Mouse (Mus musculus) ES-E14 (cell line): ENCODE results near the gene Elf1. TPM values are rescaled to one million over a fixed set of nuclear protein-coding genes. Genes with fewer than 3 reads are reported as not detected.

Experiments
- DNase-seq: peaks from one replicate; pipeline ENCODE4 v3.0.0-alpha.2; 2013; ENCODE audit warnings: low read depth, low spot score
- H3K27ac ChIP-seq: 2 replicates; pipeline ENCODE4 v1.5.1; 2012; ENCODE audit warnings: low read depth, mild to moderate bottlenecking, low read length, moderate library complexity, mixed read lengths; ENCODE audit not compliant: poor library complexity, insufficient read depth, severe bottlenecking
- H3K36me3 ChIP-seq: 2 replicates; pipeline ENCODE4 v1.6.1; 2012; ENCODE audit warnings: mild to moderate bottlenecking, low read length, moderate library complexity, mixed read lengths; ENCODE audit not compliant: control insufficient read depth, poor library complexity, insufficient read depth, severe bottlenecking
- H3K4me1 ChIP-seq, 2 experiments: fragments of 150-350 bp in 1 of 2; sonication (generic) in 1 of 2; 2 replicates each; pipeline ENCODE4 v1.6.1; 2012; ENCODE audit warnings: low read length in 2 of 2, mild to moderate bottlenecking in 1 of 2, mixed read lengths in 1 of 2; ENCODE audit not compliant: control insufficient read depth in 2 of 2, insufficient read depth in 2 of 2, poor library complexity in 1 of 2
- H3K4me3 ChIP-seq, 2 experiments: fragments of 150-350 bp in 1 of 2; sonication (generic) in 1 of 2; 2 replicates each; pipeline ENCODE4 v1.5.1; 2012; ENCODE audit warnings: low read length in 2 of 2, low read depth in 1 of 2, mild to moderate bottlenecking in 1 of 2, mixed read lengths in 1 of 2; ENCODE audit not compliant: insufficient read depth in 1 of 2, poor library complexity in 1 of 2, severe bottlenecking in 1 of 2
- H3K9ac ChIP-seq: 2 replicates; pipeline ENCODE4 v1.6.1; 2012; ENCODE audit warnings: low read depth, mild to moderate bottlenecking, low read length, mixed read lengths; ENCODE audit not compliant: poor library complexity, insufficient read depth, severe bottlenecking
- H3K9me3 ChIP-seq: fragments of 150-350 bp; sonication (generic); 2 replicates; pipeline ENCODE4 v1.6.1; 2012; ENCODE audit warnings: low read depth, mild to moderate bottlenecking, low read length; ENCODE audit not compliant: control insufficient read depth, insufficient read depth
- CHD2 ChIP-seq: IDR thresholded peaks from 2 replicates; pipeline ENCODE4 v1.6.1; 2014; ENCODE audit warnings: mild to moderate bottlenecking, low read depth, low read length, inconsistent platforms
- HCFC1 ChIP-seq: IDR thresholded peaks from 2 replicates; pipeline ENCODE4 v1.6.1; 2012; ENCODE audit warnings: low read length, inconsistent platforms, borderline replicate concordance; ENCODE audit not compliant: insufficient read depth
- MAFK ChIP-seq: IDR thresholded peaks from 2 replicates; pipeline ENCODE4 v1.6.1; 2014; ENCODE audit warnings: mild to moderate bottlenecking, low read depth, low read length, inconsistent platforms; ENCODE audit not compliant: insufficient read depth
- ZC3H11A ChIP-seq: IDR thresholded peaks from 2 replicates; pipeline ENCODE4 v1.6.1; 2012; ENCODE audit warnings: low read depth, mild to moderate bottlenecking, inconsistent platforms, low read length, borderline replicate concordance
- ZNF384 ChIP-seq: IDR thresholded peaks from 2 replicates; pipeline ENCODE4 v1.6.1; 2012; ENCODE audit warnings: low read depth, low read length, inconsistent platforms
- in situ Hi-C, 2 experiments: fragments of 600-800 bp; cut with MboI; formaldehyde crosslinking; loops; one replicate each; pipeline ENCODE4 v1.15.1; 2025; ENCODE audit warnings: low sequenced_read_pairs in 2 of 2, inconsistent platforms in 1 of 2; ENCODE audit not compliant: unreplicated experiment in 2 of 2
- total RNA-seq: library from RNA; depleted of rRNA; stranded (reverse); fragments of 300-350 nt; gene quantifications from 2 replicates; pipeline ENCODE4 v1.2.3, GENCODE M21; 2012; rRNA removed

The Elf1 gene
- total RNA-seq, 1 experiment: 4.4 TPM

DNA sequence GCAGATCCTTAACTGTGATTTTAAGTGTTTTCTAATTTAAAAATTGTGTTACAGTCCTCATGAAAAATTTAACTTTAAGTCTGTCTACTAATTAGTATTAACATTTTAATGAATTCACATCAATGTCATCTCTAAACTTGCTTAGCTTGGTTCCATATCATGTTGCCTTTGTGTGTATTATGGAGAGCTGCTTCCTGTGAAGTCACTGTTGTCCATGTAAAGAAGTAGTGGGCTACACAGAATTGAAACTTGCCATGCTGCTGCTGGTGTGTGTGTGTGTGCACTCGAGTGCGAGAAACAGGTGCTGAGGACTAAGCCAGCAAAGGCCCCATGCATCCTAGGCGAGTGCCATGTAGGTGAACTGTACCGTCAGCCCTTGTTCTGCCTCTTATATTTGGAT lies 126.4 kb downstream of the Elf1 start:
- no peak overlapping the region for H3K9ac ChIP-seq
- H3K36me3 ChIP-seq: peaks cover 39% of the 10 kb centered on the region
- H3K9me3 ChIP-seq: no peaks in the 10 kb centered on the region
- no peak for DNase-seq
- H3K4me3 ChIP-seq: no peak overlapping the region
- no peak overlapping the region for H3K27ac ChIP-seq
- no peak for TF ChIP-seq HCFC1
- TF ChIP-seq MAFK: no peak
- no peak for TF ChIP-seq ZNF384
- TF ChIP-seq CHD2: no peak
- TF ChIP-seq ZC3H11A: no peak
- in situ Hi-C loops: no loop called here
- no peaks in the 10 kb centered on the region for H3K4me1 ChIP-seq

- H3K4me3 ChIP-seq: no peak overlapping the region
- H3K9ac ChIP-seq: no peak overlapping the region
- H3K4me1 ChIP-seq: no peaks in the 10 kb centered on the region
- in situ Hi-C loops: no loop called here
- peaks cover 46% of the 10 kb centered on the region for H3K36me3 ChIP-seq
- no peaks in the 10 kb centered on the region for H3K9me3 ChIP-seq
- TF ChIP-seq CHD2 (no peak), MAFK (no peak), ZC3H11A (no peak), ZNF384 (no peak), HCFC1 (no peak)
- DNase-seq: no peak
- no peak overlapping the region for H3K27ac ChIP-seq
Measured at GRCm38 (mm10) chr14:79608286-79608685, 127.3 kb downstream of the Elf1 start.

DNA sequence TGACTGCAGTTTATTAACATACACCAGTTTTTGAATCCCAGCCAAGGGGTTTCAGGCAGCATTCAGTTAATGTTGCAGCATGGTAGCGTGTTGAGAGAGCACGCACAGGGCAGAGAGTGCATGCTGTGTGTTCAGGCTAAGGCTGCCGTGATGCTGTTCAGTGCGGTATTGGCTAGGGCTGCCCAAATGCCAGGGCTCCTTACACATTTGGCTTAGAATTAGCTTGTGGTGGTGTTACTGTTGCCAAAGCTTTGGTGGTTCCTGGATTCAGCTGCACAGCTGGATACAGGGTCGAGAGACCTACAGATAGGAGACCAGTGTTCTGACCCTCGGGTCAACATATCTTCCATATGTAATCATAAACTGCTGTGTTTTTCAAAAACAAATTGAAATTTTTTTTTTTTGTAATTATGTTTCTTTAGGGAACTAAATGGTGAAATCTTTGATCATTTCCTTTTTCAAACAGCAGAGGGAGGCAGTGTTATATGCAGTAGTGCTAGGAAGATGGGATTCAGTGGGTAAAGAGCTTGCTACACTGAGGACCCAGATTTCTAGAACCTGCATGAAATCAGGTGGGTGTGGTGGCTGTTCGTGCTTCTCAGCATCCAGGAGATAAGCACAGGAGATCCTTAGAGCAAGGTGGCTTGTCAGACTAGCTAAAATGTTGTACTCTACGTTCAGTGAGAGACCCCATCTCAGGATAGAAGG lies 136.3 kb downstream of the Elf1 start:
- H3K9me3 ChIP-seq: no peaks in the 10 kb centered on the region
- in situ Hi-C loops: no loop called here
- no peak for TF ChIP-seq MAFK
- H3K4me1 ChIP-seq: no peaks in the 10 kb centered on the region
- H3K36me3 ChIP-seq: peaks cover 27% of the 10 kb centered on the region
- no peak overlapping the region for H3K27ac ChIP-seq
- DNase-seq: no peak
- no peak overlapping the region for H3K4me3 ChIP-seq
- no peak overlapping the region for H3K9ac ChIP-seq

- no peaks in the 10 kb centered on the region for H3K4me1 ChIP-seq
- in situ Hi-C loops: no loop called here
Measured at GRCm38 (mm10) chr14:79619802-79620201, 138.8 kb downstream of the Elf1 start.

DNA sequence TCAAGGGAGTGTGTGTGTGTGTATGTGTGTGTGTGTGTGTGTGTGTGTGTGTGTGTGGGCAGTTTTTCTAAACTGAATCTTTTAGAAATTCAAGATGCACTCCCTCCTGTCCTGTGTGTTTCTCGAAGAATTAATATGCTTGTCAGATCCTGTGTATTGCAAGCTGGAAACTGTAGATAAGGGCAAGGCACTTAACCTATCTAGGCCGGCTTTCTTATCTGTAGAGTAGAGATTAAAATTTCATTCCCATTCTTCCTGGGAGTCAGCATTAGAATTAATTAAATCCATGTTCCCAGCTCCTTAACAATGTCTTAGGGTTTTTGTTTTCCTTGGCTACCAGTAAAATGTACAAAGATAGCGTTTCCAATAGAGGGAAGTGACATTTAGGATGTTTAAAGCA lies 140.1 kb downstream of the Elf1 start:
- H3K9me3 ChIP-seq: no peaks in the 10 kb centered on the region
- TF ChIP-seq CHD2: no peak
- no peak for TF ChIP-seq ZC3H11A
- TF ChIP-seq ZNF384: no peak
- TF ChIP-seq HCFC1: no peak
- H3K4me3 ChIP-seq: no peak overlapping the region
- H3K27ac ChIP-seq: no peak overlapping the region
- no peaks in the 10 kb centered on the region for H3K4me1 ChIP-seq
- H3K9ac ChIP-seq: no peak overlapping the region
- in situ Hi-C loops: no loop called here
- peaks cover 23% of the 10 kb centered on the region for H3K36me3 ChIP-seq
- no peak for DNase-seq

More at GRCm38 (mm10) chr14:79619802-79620201, 138.8 kb downstream of the Elf1 start:
- no peak overlapping the region for H3K9ac ChIP-seq
- H3K27ac ChIP-seq: no peak overlapping the region
- no peak overlapping the region for H3K4me3 ChIP-seq
- H3K36me3 ChIP-seq: peaks cover 18% of the 10 kb centered on the region
- no peak for TF ChIP-seq MAFK
- no peak for TF ChIP-seq HCFC1
- TF ChIP-seq ZC3H11A: no peak
- no peak for TF ChIP-seq CHD2
- no peak for TF ChIP-seq ZNF384
- H3K9me3 ChIP-seq: no peaks in the 10 kb centered on the region
- DNase-seq: no peak

Other genes starting within 250 kb of the Elf1 start
- not detected in 2 replicates for gene Zfp957, start 233.8 kb upstream of the Elf1 start, total RNA-seq
- gene Rgcc, start 179.5 kb upstream of the Elf1 start, total RNA-seq: 0.71 and 1.2 TPM in 2 replicates
- gene Naa16, start 90.4 kb upstream of the Elf1 start, total RNA-seq: 13.5 and 21.9 TPM in 2 replicates
- 6.5 and 8.2 TPM in 2 replicates for gene Mtrf1, start 83.4 kb upstream of the Elf1 start, total RNA-seq
- 5.6 and 6.3 TPM in 2 replicates for gene Kbtbd7, start 54.7 kb upstream of the Elf1 start, total RNA-seq
- 2.1 and 3.9 TPM in 2 replicates for gene Kbtbd6, start 29.4 kb upstream of the Elf1 start, total RNA-seq
- gene Wbp4, start 326 bp downstream of the Elf1 start, total RNA-seq: 13.3 and 16.4 TPM in 2 replicates
- 93.7 and 115 TPM in 2 replicates for gene Sugt1, start 106.5 kb downstream of the Elf1 start, total RNA-seq
- not detected in 2 replicates for gene Cnmd, start 181.0 kb downstream of the Elf1 start, total RNA-seq